Mouse (Mus musculus) forebrain, embryonic 15.5 days (tissue): ENCODE measurements around the gene Tyw1. TPM values are rescaled to one million over a fixed set of nuclear protein-coding genes. Genes with fewer than 3 reads are reported as not detected.
A peak's percentile ranks its signal among the peaks of the same experiment; 100 is the strongest.

ENCODE experiments used
- ATAC-seq: fragments of 200-750 bp; cut with Nextera tagmentation; replicated peaks from 2 replicates; pipeline ENCODE4 v1.8.0; 2017; ENCODE audit warnings: mild to moderate bottlenecking, moderate TSS enrichment, moderate library complexity
- H3K27ac ChIP-seq: fragments of 300-500 bp; sonication (generic); replicated peaks from 2 replicates; pipeline ENCODE4 v1.5.1; 2015; ENCODE audit warnings: mild to moderate bottlenecking, inconsistent platforms
- H3K27me3 ChIP-seq: fragments of 300-500 bp; sonication (generic); 2 replicates; pipeline ENCODE4 v1.6.1; 2015; ENCODE audit warnings: inconsistent platforms
- H3K36me3 ChIP-seq: fragments of 300-500 bp; sonication (generic); 2 replicates; pipeline ENCODE4 v1.6.1; 2015; ENCODE audit warnings: mild to moderate bottlenecking, inconsistent platforms
- H3K4me1 ChIP-seq: fragments of 300-500 bp; sonication (generic); 2 replicates; pipeline ENCODE4 v1.6.1; 2015; ENCODE audit warnings: inconsistent platforms
- H3K4me2 ChIP-seq: fragments of 300-500 bp; sonication (generic); replicated peaks from 2 replicates; pipeline ENCODE4 v1.6.1; 2015; ENCODE audit warnings: mild to moderate bottlenecking, inconsistent platforms
- H3K4me3 ChIP-seq: fragments of 300-500 bp; sonication (generic); 2 replicates; pipeline ENCODE4 v1.5.1; 2015; ENCODE audit warnings: mild to moderate bottlenecking, inconsistent platforms
- H3K9ac ChIP-seq: fragments of 300-500 bp; sonication (generic); replicated peaks from 2 replicates; pipeline ENCODE4 v1.6.1; 2015; ENCODE audit warnings: mild to moderate bottlenecking, inconsistent platforms
- H3K9me3 ChIP-seq: fragments of 300-500 bp; sonication (generic); 2 replicates; pipeline ENCODE4 v1.6.1; 2016; ENCODE audit warnings: inconsistent platforms
- WGBS: fragments of 180-500 bp; shearing (Covaris S2); methylation state at CpG from one replicate; pipeline ENCODE4 v1.1.7; 2015; ENCODE audit warnings: mixed read lengths; 5-methylcytosine and 5-hydroxymethylcytosine counted together
- polyA plus RNA-seq: library from polyadenylated mRNA; unstranded; fragments of >200 nt; fragmentation: Nextera tagmentation; extraction: Ambion mirVana; gene quantifications from 2 replicates; pipeline ENCODE4 v1.2.1, GENCODE M21; 2015

Tyw1 gene
- polyA plus RNA-seq, 1 experiment from 2014 or later = 24.8 TPM

DNA sequence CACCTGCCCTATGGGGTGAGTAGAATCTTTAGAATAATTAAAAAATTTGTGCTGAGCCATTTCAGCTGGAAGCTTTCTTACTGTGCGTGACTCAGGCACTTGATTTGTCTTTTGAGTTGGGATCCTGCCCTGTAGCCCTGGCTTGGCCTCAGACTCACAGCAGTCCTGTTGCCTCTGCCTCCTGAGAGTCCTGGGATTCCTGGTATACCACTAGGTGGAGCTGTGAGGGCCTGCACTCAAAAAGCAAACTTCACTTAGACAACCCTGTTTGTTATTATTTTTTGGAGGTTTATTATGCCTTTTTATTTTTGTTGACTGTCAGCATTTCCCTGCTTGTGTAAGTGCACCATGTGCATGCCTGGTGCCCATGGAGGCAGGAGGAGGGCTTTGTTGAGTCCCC is 11.9 kb downstream of the Tyw1 start:
- no peak for ATAC-seq
- 92% methylated on average over 1 of the region's 1 CpGs for WGBS
- no peak overlapping the region for H3K9ac ChIP-seq
- no peaks in the 10 kb centered on the region for H3K9me3 ChIP-seq
- no peak overlapping the region for H3K4me3 ChIP-seq
- no peak overlapping the region for H3K4me2 ChIP-seq
- H3K36me3 ChIP-seq = peaks cover 29% of the 10 kb centered on the region; the same call in 1 of the 2 replicates
- no peaks in the 10 kb centered on the region for H3K4me1 ChIP-seq
- H3K27ac ChIP-seq = no peak overlapping the region
- H3K27me3 ChIP-seq = no peaks in the 10 kb centered on the region

DNA sequence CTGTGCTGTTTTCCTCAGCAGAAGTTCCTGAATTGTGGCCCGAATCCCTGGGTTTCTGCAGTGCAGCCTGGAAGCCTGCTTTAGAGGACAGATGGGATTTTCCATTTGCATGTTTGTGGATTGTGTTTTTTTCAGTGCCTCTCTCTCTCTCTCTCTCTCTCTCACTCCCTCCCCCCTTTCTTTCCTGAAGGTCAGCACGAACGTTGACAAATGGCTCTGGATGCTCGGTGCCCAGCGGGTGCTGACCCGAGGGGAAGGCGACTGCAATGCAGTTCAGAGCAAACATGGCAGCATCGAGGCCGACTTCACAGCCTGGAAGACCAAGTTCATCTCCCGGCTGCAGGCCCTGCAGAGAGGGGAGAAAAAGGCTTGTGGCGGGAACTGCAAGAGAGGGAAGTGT is 13.6 kb downstream of the Tyw1 start:
- H3K36me3 ChIP-seq = peaks cover 35% of the 10 kb centered on the region; the same call in 1 of the 2 replicates
- H3K9ac ChIP-seq = no peak overlapping the region
- H3K4me2 ChIP-seq = no peak overlapping the region
- no peaks in the 10 kb centered on the region for H3K9me3 ChIP-seq
- no peaks in the 10 kb centered on the region for H3K4me1 ChIP-seq
- H3K4me3 ChIP-seq = no peak overlapping the region
- H3K27ac ChIP-seq = no peak overlapping the region
- no peak for ATAC-seq
- no peaks in the 10 kb centered on the region for H3K27me3 ChIP-seq
- WGBS = 85% methylated on average over 11 of the region's 11 CpGs

DNA sequence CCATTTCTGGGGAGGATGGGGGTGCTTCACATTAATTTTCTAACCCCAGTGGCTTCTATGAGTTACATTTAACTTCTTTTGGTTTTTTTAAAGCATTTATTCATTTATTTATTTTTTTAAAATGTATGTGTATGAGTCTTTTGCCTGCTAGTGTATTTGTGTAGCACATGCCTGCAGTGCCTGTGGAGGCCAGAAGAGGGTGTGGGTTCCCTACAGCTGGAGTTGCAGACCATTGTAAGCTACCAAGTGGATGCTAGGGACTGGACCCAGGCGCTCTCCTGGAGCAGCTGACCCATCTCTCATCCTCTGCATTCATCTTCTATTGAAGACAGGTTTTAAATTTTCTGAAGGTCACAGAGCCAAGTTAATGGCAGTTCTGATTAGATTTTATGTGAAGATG is 16.9 kb downstream of the Tyw1 start:
- H3K4me3 ChIP-seq = no peak overlapping the region
- no peaks in the 10 kb centered on the region for H3K27me3 ChIP-seq
- H3K27ac ChIP-seq = no peak overlapping the region
- H3K9ac ChIP-seq = no peak overlapping the region
- ATAC-seq = no peak
- no peaks in the 10 kb centered on the region for H3K9me3 ChIP-seq
- H3K4me2 ChIP-seq = no peak overlapping the region
- peaks cover 45% of the 10 kb centered on the region; the same call in 1 of the 2 replicates for H3K36me3 ChIP-seq
- 92% methylated on average over 1 of the region's 1 CpGs for WGBS
- H3K4me1 ChIP-seq = no peaks in the 10 kb centered on the region

DNA sequence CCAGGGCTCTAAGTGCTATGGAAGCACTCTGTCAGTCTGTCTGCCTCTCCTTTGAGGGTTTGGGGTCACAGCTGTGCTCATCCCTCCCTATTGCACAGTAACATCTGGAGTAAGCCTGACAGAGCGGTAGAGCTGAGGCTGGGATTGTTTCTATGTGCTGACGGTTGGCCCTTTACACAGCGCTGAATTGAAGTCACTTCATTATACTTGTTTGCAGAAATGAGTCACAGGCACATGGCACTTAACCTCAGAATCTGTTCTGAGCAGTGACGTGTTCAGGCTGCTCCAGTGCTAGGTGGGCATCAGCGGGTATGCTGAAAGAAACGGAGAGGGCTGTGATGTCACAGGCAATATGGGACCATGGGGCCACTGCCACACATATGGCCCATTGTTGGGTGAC is 17.6 kb downstream of the Tyw1 start:
- no peak overlapping the region for H3K4me3 ChIP-seq
- H3K27ac ChIP-seq = no peak overlapping the region
- no peaks in the 10 kb centered on the region for H3K27me3 ChIP-seq
- 93% methylated on average over 6 of the region's 6 CpGs for whole genome bisulfite sequencing
- no peaks in the 10 kb centered on the region for H3K9me3 ChIP-seq
- H3K36me3 ChIP-seq = peaks cover 45% of the 10 kb centered on the region
- no peaks in the 10 kb centered on the region for H3K4me1 ChIP-seq
- H3K9ac ChIP-seq = no peak overlapping the region
- no peak overlapping the region for H3K4me2 ChIP-seq
- no peak for ATAC-seq

DNA sequence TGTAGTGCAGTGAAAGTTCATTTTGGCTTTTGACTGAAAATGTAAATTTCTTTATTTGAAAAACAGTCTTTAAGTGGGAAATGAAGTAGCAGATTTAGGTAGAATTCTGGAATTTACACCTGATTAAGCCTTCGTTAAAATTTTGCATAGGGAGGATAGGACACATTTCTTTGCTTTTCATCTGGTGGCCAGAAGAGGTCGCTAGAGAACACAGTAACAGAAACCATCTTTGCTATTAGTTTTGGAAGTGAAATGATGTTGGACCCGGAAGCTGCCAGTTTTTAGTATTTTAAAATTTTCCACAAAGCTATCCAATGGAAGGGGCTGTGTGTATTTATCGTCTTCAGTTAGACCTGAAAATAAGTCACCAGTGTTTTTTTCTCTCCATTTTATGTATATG is 20.1 kb downstream of the Tyw1 start:
- Histone ChIP-seq H3K36me3 (peaks cover 52% of the 10 kb centered on the region), H3K9me3 (no peaks in the 10 kb centered on the region), H3K4me2 (no peak overlapping the region), H3K4me1 (no peaks in the 10 kb centered on the region), H3K27ac (no peak overlapping the region), H3K4me3 (no peak overlapping the region), H3K27me3 (no peaks in the 10 kb centered on the region), H3K9ac (no peak overlapping the region)
- ATAC-seq = no peak
- 47% methylated on average over 4 of the region's 4 CpGs for WGBS

DNA sequence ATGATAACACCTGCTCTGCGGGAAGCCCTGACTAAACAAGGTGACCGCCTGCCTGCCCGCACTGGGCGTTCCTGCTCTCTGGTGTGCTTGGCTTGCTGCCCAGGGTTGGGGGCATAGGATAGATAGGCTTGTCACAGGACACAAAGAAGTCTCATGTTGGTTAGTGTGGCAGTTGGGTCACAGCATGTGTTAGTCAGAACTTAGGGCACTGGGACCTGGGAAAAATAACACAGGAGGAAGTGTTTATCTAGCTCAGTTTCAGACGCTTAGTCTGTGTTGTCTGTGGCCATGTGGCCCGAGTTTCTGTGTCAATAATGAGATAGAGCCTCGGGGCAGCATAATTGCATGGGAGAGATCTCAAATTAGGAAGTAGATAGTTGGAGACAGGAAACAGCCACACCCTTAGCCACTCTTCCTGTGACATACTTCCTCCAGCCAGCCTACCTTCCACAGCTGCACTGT is 22.6 kb downstream of the Tyw1 start:
- H3K4me2 ChIP-seq = no peak overlapping the region
- H3K9me3 ChIP-seq = no peaks in the 10 kb centered on the region
- no peak for ATAC-seq
- WGBS = 83% methylated on average over 7 of the region's 7 CpGs
- H3K36me3 ChIP-seq = peaks cover 61% of the 10 kb centered on the region
- H3K27me3 ChIP-seq = no peaks in the 10 kb centered on the region
- H3K4me1 ChIP-seq = no peaks in the 10 kb centered on the region
- H3K9ac ChIP-seq = no peak overlapping the region
- no peak overlapping the region for H3K4me3 ChIP-seq
- H3K27ac ChIP-seq = no peak overlapping the region

DNA sequence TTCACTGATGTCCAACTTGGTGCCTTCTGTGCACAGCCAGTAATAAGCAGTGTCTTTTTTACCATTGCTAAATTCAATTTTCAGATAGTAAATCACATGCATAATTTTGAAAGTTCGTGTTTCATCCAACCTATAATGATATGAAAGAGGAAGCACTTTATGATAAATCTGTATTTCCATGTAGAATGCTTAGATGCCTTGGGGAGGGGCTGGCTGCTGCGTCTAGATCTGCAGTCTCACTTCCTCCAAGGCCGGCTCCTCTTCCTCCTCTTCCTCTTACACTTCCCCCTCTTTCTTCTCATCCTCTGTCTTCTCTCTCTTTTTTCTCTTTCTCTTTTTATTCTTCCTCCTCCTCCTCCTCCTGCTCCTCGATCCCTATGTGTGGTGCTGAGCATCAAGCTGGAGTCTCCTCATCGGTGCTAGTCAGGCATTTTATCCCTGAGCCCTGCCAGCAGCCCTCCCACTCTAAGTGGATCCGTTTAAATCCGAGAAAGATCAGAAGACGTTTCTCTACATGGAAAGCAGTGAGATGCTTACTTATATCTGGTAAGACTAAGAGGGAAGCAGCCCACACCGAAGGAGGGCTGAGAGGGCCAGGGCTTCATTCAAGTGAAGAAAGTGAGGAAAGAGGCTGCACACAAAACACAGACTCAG is 27.8 kb downstream of the Tyw1 start:
- Histone ChIP-seq H3K9ac (no peak overlapping the region), H3K4me3 (no peak overlapping the region), H3K27ac (no peak overlapping the region), H3K27me3 (no peaks in the 10 kb centered on the region), H3K4me2 (no peak overlapping the region), H3K36me3 (peaks cover 50% of the 10 kb centered on the region), H3K9me3 (no peaks in the 10 kb centered on the region), H3K4me1 (no peaks in the 10 kb centered on the region)
- no peak for ATAC-seq
- WGBS = 96% methylated on average over 9 of the region's 9 CpGs

DNA sequence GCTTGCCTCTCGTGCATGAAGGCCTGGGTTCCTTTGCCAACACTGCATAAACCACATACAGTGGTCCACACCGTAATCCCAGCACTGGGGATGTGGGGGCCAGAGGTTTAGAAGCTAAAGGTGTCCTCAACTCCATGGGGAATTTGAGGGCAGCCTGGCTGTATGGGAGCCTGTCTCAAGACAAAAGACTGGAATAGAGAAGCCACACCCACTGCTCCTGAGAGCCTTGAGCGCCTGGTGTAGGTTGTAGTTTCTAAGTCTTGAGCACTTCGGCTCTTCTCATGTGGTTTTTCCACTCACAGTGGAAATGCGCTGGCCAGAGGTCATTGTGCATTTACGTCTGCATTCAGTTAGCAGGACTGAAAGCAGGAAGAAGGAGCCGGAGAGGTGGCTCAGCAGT is 32.7 kb downstream of the Tyw1 start:
- H3K9me3 ChIP-seq = no peaks in the 10 kb centered on the region
- H3K4me3 ChIP-seq = no peak overlapping the region
- peaks cover 28% of the 10 kb centered on the region for H3K36me3 ChIP-seq
- ATAC-seq = no peak
- no peak overlapping the region for H3K9ac ChIP-seq
- H3K4me1 ChIP-seq = no peaks in the 10 kb centered on the region; the same call in 1 of the 2 replicates
- WGBS = 94% methylated on average over 7 of the region's 7 CpGs
- H3K27ac ChIP-seq = no peak overlapping the region
- H3K27me3 ChIP-seq = no peaks in the 10 kb centered on the region
- H3K4me2 ChIP-seq = no peak overlapping the region

DNA sequence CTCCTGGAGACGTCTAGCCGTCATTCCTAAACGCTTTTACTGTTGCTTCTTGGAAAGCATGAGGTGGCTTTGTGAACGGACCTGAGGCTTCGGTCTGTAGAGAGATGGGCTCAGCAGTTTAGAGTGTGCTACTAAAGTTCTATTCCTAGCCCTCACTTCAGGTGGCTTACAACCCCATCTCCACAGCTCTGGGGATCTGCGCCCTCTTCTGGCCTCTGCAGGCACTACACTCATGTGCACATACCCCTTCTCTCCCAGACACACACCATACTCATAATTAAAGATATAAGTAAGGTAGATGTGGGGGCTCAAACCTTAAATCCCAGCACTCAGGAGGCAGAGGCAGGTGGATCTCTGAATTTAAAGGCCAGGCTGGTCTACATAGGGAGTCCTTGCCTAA is 34.8 kb downstream of the Tyw1 start:
- Histone ChIP-seq H3K9ac (no peak overlapping the region), H3K4me1 (peaks cover 12% of the 10 kb centered on the region), H3K4me3 (no peak overlapping the region), H3K36me3 (peaks cover 13% of the 10 kb centered on the region), H3K4me2 (no peak overlapping the region), H3K27ac (no peak overlapping the region), H3K27me3 (no peaks in the 10 kb centered on the region), H3K9me3 (no peaks in the 10 kb centered on the region)
- WGBS = over 99% methylated on average over 6 of the region's 6 CpGs
- no peak for ATAC-seq

DNA sequence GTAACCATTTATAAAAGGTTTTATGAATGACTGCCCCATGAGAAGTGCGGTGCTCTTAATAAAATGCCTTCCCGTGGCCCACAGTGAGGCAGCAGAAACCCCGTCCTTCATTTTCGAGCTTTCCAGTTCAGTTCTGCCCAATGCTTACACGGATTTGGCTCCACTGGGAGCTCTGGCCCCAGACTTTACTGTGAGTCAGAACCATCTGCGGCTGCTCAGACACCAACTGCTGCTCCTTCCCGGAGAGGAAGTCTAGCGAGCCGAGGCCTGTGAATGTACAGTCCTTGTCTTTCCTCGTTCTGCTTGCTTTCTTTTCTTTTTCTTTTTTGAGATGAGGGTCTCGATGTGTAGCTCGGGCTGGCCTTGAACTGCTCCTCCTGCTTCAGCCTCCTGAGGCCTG is 35.4 kb downstream of the Tyw1 start:
- H3K27ac ChIP-seq = peak overlapping the region; percentile 72

DNA sequence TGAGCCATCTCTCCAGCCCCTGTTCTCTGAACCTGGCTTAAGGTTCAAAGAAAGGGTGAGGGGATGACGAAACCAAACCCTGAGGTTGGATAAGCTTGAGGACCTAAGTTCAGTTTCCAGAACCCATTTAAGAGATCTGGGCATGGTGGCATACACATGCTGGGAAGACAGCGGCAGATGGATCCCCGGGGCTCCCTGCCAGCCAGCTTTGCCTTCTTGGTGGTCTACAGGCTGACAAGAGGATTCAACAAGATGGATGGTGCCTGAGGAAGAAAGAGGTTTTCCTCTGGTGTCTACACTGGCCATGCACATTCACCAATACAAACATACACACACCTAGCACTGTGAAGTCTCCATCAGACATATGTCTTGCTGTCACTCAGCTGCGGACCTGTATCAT is 37.6 kb downstream of the Tyw1 start:
- Histone ChIP-seq H3K4me2 (no peak overlapping the region), H3K4me1 (peaks cover 12% of the 10 kb centered on the region), H3K27me3 (no peaks in the 10 kb centered on the region), H3K9ac (no peak overlapping the region), H3K27ac (peak overlapping the region; percentile 46; the same call in 1 of the 2 replicates), H3K9me3 (no peaks in the 10 kb centered on the region), H3K36me3 (peaks cover 25% of the 10 kb centered on the region), H3K4me3 (no peak overlapping the region)
- 83% methylated on average over 4 of the region's 4 CpGs for WGBS
- ATAC-seq = no peak

More for the DNA sequence above, 35.4 kb downstream of the Tyw1 start:
- Histone ChIP-seq H3K9me3 (no peaks in the 10 kb centered on the region), H3K4me1 (peaks cover 12% of the 10 kb centered on the region), H3K36me3 (peaks cover 13% of the 10 kb centered on the region), H3K4me3 (no peak overlapping the region), H3K9ac (no peak overlapping the region), H3K4me2 (no peak overlapping the region), H3K27me3 (no peaks in the 10 kb centered on the region)
- no peak for ATAC-seq
- WGBS = 83% methylated on average over 12 of the region's 12 CpGs

DNA sequence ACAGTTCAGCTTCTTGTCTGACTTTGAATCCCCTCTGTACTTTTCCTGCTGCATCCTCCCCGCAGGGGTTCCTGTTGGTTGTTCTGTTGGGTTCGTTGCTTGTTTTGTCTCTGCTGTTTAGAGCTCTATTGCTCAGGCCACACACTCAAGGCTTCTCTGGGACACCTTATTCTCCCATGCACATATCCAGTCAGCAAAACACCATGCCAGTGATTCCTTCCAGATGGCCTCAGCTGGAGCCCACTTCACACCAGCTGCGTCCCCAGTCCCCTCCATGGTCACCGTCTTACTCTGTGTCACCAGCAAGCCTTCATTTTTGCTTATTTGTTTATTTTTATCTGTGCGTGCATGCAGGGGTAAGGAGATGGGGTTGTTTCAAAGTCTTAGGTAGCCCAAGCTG is 38.5 kb downstream of the Tyw1 start:
- H3K4me2 ChIP-seq = no peak overlapping the region
- no peak overlapping the region for H3K9ac ChIP-seq
- H3K36me3 ChIP-seq = peaks cover 26% of the 10 kb centered on the region
- no peak overlapping the region for H3K4me3 ChIP-seq
- H3K27me3 ChIP-seq = no peaks in the 10 kb centered on the region
- H3K27ac ChIP-seq = peak overlapping the region; percentile 71
- H3K4me1 ChIP-seq = peaks cover 12% of the 10 kb centered on the region
- no peak for ATAC-seq
- H3K9me3 ChIP-seq = no peaks in the 10 kb centered on the region
- WGBS = 78% methylated on average over 5 of the region's 5 CpGs

DNA sequence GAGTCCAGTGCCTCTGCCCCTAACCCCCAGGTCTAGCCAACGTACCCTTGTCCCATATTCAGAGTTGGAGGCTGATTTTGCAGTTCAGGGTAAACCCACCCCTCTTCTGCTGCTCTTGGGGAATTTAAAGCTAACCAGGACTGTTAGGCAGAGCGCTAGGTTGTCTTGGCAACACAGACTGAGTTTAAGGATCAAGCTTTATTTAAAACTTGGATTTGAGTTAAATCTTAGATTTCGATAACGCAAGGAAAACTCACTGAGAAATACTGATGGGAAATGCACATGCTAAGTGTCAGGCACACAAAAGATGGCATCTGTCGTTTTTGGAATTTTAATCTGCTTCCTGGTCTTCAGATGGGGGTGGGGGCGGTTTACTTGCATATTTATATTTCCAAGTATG is 39.2 kb downstream of the Tyw1 start:
- H3K9ac ChIP-seq = no peak overlapping the region
- no peaks in the 10 kb centered on the region for H3K27me3 ChIP-seq
- no peak overlapping the region for H3K4me3 ChIP-seq
- H3K9me3 ChIP-seq = no peaks in the 10 kb centered on the region
- peak; percentile 74 for ATAC-seq
- H3K36me3 ChIP-seq = peaks cover 24% of the 10 kb centered on the region
- H3K27ac ChIP-seq = peak overlapping the region; percentile 71
- H3K4me2 ChIP-seq = no peak overlapping the region
- peaks cover 12% of the 10 kb centered on the region for H3K4me1 ChIP-seq
- 61% methylated on average over 6 of the region's 6 CpGs for WGBS
